Mouse (Mus musculus): ENCODE results near the gene 1700016H13Rik. TPM values are rescaled to one million over a fixed set of nuclear protein-coding genes. Genes with fewer than 3 reads are reported as not detected.
A peak's percentile ranks its signal among the peaks of the same experiment; 100 is the strongest.

Gene 1700016H13Rik
- polyA plus RNA-seq, 1 experiment, result not detected

DNA sequence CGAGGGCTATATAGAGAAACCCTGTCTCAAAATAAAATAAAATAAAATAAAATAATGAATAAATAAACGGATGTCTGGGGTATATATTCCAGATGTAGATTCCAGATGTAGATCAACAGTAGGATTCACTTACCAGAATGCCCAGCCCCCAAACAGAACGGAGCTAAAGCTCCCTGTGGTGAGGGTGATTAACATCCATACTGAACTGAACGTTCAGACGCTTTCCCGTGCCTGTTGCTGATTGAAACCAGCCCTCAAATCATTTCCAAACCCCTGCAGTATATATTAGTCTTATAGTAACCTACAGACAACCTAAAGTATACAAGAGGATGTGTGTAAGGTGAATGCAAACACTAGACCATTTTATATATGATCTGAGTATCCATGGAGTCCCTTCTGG lies 18.7 kb upstream of the 1700016H13Rik start:
- H3K27ac ChIP-seq (ENCODE audit: insufficient read depth, low read length), result no peak overlapping the region
- no peaks in the 10 kb centered on the region for H3K4me1 ChIP-seq (ENCODE audit: control insufficient read depth, insufficient read depth, insufficient read length)
- H3K27me3 ChIP-seq (ENCODE audit: control insufficient read depth, insufficient read depth, low read length), result no peaks in the 10 kb centered on the region
- no peak for TF ChIP-seq POLR2A (IDR thresholded peaks at IDR 0.05; ENCODE audit: low read depth, low read length)
- no peak overlapping the region for H3K4me3 ChIP-seq (ENCODE audit: extremely low read depth, insufficient read depth, insufficient read length)
- WGBS, result 88% methylated on average over 6 of the region's 6 CpGs
- H3K36me3 ChIP-seq (ENCODE audit: control insufficient read depth, insufficient read depth, low read length), result no peaks in the 10 kb centered on the region
- DNase-seq (ENCODE audit: low read depth in 1 of 2, low spot score in 2 of 2), result no peak

DNA sequence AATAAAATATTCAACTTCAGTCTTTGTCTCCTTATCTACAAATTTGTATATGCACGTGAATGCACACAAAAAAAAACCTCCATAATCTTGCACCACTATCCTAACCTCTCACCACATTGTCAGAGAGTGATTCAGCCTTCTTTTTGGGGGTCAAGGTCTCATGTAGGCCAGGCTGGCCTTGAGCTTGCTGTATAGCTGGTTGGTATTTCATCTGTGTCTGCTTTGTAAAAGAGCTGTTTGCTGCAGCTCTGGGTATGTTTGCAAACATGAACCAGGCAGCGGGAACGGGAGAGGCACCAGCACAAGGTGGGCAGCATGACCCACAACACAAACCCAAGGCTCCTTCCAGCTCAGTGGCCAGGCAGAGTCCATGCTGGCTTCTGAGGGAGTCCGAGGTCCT lies 17.8 kb upstream of the 1700016H13Rik start:
- Histone ChIP-seq H3K4me1 (ENCODE audit: control insufficient read depth, insufficient read depth, insufficient read length) (no peaks in the 10 kb centered on the region), H3K27ac (ENCODE audit: insufficient read depth, low read length) (no peak overlapping the region), H3K36me3 (ENCODE audit: control insufficient read depth, insufficient read depth, low read length) (no peaks in the 10 kb centered on the region), H3K27me3 (ENCODE audit: control insufficient read depth, insufficient read depth, low read length) (no peaks in the 10 kb centered on the region), H3K4me3 (ENCODE audit: extremely low read depth, insufficient read depth, insufficient read length) (no peak overlapping the region)
- 85% methylated on average over 4 of the region's 4 CpGs for WGBS
- TF ChIP-seq POLR2A (IDR thresholded peaks at IDR 0.05; ENCODE audit: low read depth, low read length) (no peak), CTCF (IDR thresholded peaks at IDR 0.05; ENCODE audit: extremely low read depth, insufficient read depth, insufficient read length, insufficient replicate concordance) (no peak)
- no peak for DNase-seq (ENCODE audit: low read depth in 1 of 2, low spot score in 2 of 2)

DNA sequence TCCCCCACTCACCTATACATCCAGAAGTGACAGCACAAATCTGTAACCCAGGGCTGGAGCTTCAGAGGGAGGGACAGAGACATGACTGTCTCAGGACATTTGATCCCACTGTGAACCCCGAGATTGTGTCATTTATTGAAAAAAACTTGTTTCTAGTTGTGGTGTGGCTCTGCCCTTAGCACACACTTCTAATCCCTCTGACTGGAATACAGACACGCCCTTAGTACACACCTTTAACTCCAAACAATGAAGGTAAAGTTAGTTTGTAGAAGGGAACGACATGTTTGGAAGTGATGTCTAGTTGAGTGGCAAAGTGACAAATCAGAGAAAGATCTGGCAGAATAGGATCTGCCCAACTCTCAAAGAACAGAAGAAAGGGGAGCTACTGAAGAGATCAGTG lies 16.0 kb upstream of the 1700016H13Rik start:
- H3K27ac ChIP-seq (ENCODE audit: insufficient read depth, low read length), result no peak overlapping the region
- H3K4me1 ChIP-seq (ENCODE audit: control insufficient read depth, insufficient read depth, insufficient read length), result no peaks in the 10 kb centered on the region
- H3K27me3 ChIP-seq (ENCODE audit: control insufficient read depth, insufficient read depth, low read length), result no peaks in the 10 kb centered on the region
- H3K4me3 ChIP-seq (ENCODE audit: extremely low read depth, insufficient read depth, insufficient read length), result no peak overlapping the region
- DNase-seq (ENCODE audit: low read depth in 1 of 2, low spot score in 2 of 2), result no peak
- H3K36me3 ChIP-seq (ENCODE audit: control insufficient read depth, insufficient read depth, low read length), result no peaks in the 10 kb centered on the region
- no peak for TF ChIP-seq POLR2A (IDR thresholded peaks at IDR 0.05; ENCODE audit: low read depth, low read length)
- TF ChIP-seq CTCF (IDR thresholded peaks at IDR 0.05; ENCODE audit: extremely low read depth, insufficient read depth, insufficient read length, insufficient replicate concordance), result no peak
- 82% methylated on average over 3 of the region's 3 CpGs for WGBS

DNA sequence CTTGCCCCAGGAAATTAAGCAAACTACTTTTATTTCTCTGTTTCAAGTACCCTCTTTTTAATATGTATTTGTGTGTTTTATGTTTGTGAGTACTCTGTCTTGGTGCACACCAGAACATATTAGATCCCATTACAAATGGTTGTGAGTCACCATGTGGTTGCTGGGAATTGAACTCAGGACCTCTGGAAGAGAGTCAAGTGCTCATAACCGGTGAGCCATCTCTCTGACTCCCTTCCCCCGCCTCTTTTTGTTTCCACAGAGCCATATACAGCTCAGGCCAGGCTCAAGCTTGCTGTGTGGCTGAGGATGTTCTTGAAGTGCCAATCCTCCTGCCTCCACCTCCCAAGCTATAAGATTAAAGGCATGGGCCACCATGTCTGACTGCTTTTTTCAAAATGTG lies 10.1 kb upstream of the 1700016H13Rik start:
- Histone ChIP-seq H3K27ac (ENCODE audit: insufficient read depth, low read length) (no peak overlapping the region), H3K4me3 (ENCODE audit: extremely low read depth, insufficient read depth, insufficient read length) (no peak overlapping the region), H3K27me3 (ENCODE audit: control insufficient read depth, insufficient read depth, low read length) (no peaks in the 10 kb centered on the region), H3K36me3 (ENCODE audit: control insufficient read depth, insufficient read depth, low read length) (no peaks in the 10 kb centered on the region), H3K4me1 (ENCODE audit: control insufficient read depth, insufficient read depth, insufficient read length) (no peaks in the 10 kb centered on the region)
- WGBS, result 68% methylated on average over 2 of the region's 2 CpGs
- DNase-seq (ENCODE audit: low read depth in 1 of 2, low spot score in 2 of 2), result no peak
- TF ChIP-seq POLR2A (IDR thresholded peaks at IDR 0.05; ENCODE audit: low read depth, low read length) (no peak), CTCF (IDR thresholded peaks at IDR 0.05; ENCODE audit: extremely low read depth, insufficient read depth, insufficient read length, insufficient replicate concordance) (no peak)

DNA sequence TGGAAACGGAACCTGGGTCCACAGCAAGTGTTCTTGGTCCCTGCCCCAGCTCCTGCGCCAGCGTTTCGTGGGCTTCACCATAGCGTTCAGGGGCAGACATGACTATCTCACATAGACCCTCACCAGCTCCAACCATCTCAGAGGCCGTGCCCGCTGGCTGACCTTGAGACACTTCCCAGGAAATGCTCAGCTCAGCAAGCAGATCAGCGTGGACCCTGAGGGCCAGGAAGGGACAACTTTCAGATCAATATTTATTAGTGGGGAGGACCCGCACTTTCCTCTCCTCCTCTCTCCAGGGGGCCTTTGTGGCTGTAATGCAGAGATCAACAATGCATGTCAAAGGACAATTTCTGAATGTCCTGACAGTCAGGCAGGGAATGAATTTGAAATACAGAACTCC lies 9.1 kb upstream of the 1700016H13Rik start:
- no peak overlapping the region for H3K27ac ChIP-seq (ENCODE audit: insufficient read depth, low read length)
- no peaks in the 10 kb centered on the region for H3K36me3 ChIP-seq (ENCODE audit: control insufficient read depth, insufficient read depth, low read length)
- DNase-seq (ENCODE audit: low read depth in 1 of 2, low spot score in 2 of 2), result no peak
- no peak for TF ChIP-seq POLR2A (IDR thresholded peaks at IDR 0.05; ENCODE audit: low read depth, low read length)
- TF ChIP-seq CTCF (IDR thresholded peaks at IDR 0.05; ENCODE audit: extremely low read depth, insufficient read depth, insufficient read length, insufficient replicate concordance), result no peak
- 92% methylated on average over 9 of the region's 9 CpGs for WGBS
- H3K4me3 ChIP-seq (ENCODE audit: extremely low read depth, insufficient read depth, insufficient read length), result no peak overlapping the region
- no peaks in the 10 kb centered on the region for H3K27me3 ChIP-seq (ENCODE audit: control insufficient read depth, insufficient read depth, low read length)
- H3K4me1 ChIP-seq (ENCODE audit: control insufficient read depth, insufficient read depth, insufficient read length), result no peaks in the 10 kb centered on the region

DNA sequence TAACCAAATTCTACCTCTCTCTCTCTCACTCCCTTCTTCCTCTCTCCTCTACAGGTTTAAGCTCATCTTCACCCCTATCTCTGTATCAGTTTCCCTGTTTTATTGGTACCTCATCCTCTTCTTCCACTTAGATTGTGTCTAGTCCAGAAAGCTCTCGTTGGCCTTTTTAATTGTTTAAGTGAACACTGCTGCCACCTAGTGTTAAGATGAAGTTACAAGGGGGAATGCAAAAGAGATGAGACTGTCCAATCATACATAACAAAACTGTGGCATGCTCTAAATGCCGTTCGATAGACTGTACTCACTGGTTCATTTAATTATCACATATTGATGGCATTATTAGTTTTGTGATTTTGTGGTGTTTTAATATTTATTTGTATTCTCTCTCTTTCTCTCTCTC lies 3.8 kb upstream of the 1700016H13Rik start:
- Histone ChIP-seq H3K4me1 (ENCODE audit: control insufficient read depth, insufficient read depth, insufficient read length) (no peaks in the 10 kb centered on the region; the same call in 1 of the 2 replicates), H3K27me3 (ENCODE audit: control insufficient read depth, insufficient read depth, low read length) (no peaks in the 10 kb centered on the region), H3K4me3 (ENCODE audit: extremely low read depth, insufficient read depth, insufficient read length) (no peak overlapping the region), H3K27ac (ENCODE audit: insufficient read depth, low read length) (no peak overlapping the region), H3K36me3 (ENCODE audit: control insufficient read depth, insufficient read depth, low read length) (no peaks in the 10 kb centered on the region)
- WGBS, result 21% methylated on average over 3 of the region's 3 CpGs
- DNase-seq (ENCODE audit: low read depth in 1 of 2, low spot score in 2 of 2), result peak in 1 of 2 experiments; percentile 27
- no peak for TF ChIP-seq POLR2A (IDR thresholded peaks at IDR 0.05; ENCODE audit: low read depth, low read length)
- no peak for TF ChIP-seq CTCF (IDR thresholded peaks at IDR 0.05; ENCODE audit: extremely low read depth, insufficient read depth, insufficient read length, insufficient replicate concordance)

DNA sequence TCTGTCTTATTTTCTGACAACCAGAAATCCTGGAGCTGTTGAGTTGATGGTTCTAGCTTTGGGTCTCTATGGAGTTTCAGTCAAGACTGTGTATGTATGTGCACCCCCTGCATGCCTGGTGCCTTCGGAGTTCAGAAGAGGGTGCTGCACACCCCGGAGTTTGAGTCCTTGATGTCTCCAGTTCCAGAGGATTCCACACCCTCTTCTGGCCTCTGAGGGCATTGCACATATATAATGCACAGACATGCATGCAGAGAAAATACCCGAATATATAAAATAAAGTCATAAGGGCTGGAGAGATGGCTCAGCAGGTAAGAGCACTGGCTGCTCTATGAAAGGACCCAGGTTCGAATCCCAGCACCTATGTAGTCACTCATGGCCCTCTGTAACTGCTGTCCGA lies 3.1 kb upstream of the 1700016H13Rik start:
- no peak for DNase-seq (ENCODE audit: low read depth in 1 of 2, low spot score in 2 of 2)
- no peak for TF ChIP-seq CTCF (IDR thresholded peaks at IDR 0.05; ENCODE audit: extremely low read depth, insufficient read depth, insufficient read length, insufficient replicate concordance)
- TF ChIP-seq POLR2A (IDR thresholded peaks at IDR 0.05; ENCODE audit: low read depth, low read length), result no peak
- H3K27ac ChIP-seq (ENCODE audit: insufficient read depth, low read length), result no peak overlapping the region

More for the DNA sequence above, 3.1 kb upstream of the 1700016H13Rik start:
- no peaks in the 10 kb centered on the region for H3K36me3 ChIP-seq (ENCODE audit: control insufficient read depth, insufficient read depth, low read length)
- no peaks in the 10 kb centered on the region for H3K27me3 ChIP-seq (ENCODE audit: control insufficient read depth, insufficient read depth, low read length)
- H3K4me3 ChIP-seq (ENCODE audit: extremely low read depth, insufficient read depth, insufficient read length), result no peak overlapping the region
- 64% methylated on average over 5 of the region's 5 CpGs for WGBS
- H3K4me1 ChIP-seq (ENCODE audit: control insufficient read depth, insufficient read depth, insufficient read length), result no peaks in the 10 kb centered on the region; the same call in 1 of the 2 replicates

Measured in spleen, adult 2 months (tissue).